Mouse (Mus musculus): ENCODE data around the gene Gnpat.
"Not testable (repeated sequence)": the region's sequence is repeated elsewhere in the genome, so short reads cannot be mapped to it uniquely, and the experiment has no call there.

Gnpat gene

GRCm38 (mm10) chr8:124842929-124843328, 19.9 kb upstream of the Gnpat start:
- not testable (repeated sequence) for DNase-seq (ENCODE audit: low spot score in 2 of 2)

DNA sequence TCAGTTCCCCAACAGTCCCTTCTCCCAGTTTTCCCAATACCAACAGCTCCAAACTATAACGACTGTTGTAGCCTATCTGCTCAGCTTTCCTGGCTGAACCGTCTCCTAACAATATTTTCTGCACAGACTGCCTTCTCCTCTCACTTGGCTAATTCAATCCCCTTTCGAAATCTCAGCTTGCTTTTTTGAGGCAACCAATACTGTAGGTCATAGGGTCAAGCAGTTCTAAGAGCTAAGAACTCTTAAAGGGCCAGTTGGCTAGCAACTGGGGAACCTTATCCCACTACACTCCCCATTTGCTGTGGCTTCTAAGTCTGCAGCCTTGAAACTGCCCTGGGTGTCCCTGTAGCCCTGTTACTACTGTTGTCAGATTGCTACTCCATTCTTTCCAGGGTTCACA, 17.7 kb upstream of the Gnpat start:
- no peak for DNase-seq (ENCODE audit: low spot score in 2 of 2)

GRCm38 (mm10) chr8:124845573-124845972, 17.3 kb upstream of the Gnpat start:
- DNase-seq (ENCODE audit: low spot score in 2 of 2), result no peak

DNA sequence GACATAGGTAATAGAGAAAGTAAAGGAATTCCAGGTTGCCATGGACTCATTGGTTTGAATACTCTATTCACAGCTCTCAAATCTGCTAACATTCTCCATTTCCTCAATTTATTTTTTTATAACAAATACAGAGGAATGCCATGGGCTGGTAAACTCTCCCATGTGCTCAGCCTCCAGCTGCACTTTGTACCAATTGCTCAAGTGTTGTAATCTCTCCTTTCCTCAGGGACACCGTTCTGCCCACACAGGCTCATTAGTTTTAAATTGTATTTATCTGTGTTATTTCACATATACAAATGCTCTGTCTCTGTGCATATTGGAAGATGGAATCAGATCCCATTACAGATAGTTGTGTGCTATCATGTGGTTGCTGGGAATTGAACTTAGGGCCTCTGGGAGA, 9.3 kb upstream of the Gnpat start:
- DNase-seq (ENCODE audit: low spot score in 2 of 2), result no peak

DNA sequence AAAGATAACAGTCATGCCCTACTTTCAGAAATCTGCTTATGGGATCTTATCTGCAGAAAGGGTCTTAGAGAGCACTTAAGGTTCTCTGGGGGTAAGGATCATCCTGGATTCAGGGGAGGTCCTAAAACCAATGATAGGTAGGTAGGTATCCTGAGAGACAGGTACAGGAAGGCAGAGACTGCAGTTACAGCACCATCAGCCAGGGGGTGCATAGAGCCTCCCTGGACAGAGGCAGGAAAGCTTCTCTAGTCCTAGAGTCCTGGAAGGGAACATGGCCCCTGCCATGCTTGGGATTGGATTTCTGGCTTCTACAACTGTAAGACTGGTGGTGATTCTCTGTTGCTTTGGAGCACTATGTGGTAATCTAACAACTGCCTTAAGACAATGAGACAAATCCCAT, 3.4 kb upstream of the Gnpat start:
- DNase-seq (ENCODE audit: low spot score in 2 of 2), result peak in 1 of 2 experiments; percentile 29

- DNase-seq (ENCODE audit: low spot score in 2 of 2), result no peak
Measured at GRCm38 (mm10) chr8:124860188-124860587, 2.6 kb upstream of the Gnpat start.

GRCm38 (mm10) chr8:124863163-124863677, 387 bp downstream of the Gnpat start:
- no peak for DNase-seq (ENCODE audit: low spot score in 2 of 2)

DNA sequence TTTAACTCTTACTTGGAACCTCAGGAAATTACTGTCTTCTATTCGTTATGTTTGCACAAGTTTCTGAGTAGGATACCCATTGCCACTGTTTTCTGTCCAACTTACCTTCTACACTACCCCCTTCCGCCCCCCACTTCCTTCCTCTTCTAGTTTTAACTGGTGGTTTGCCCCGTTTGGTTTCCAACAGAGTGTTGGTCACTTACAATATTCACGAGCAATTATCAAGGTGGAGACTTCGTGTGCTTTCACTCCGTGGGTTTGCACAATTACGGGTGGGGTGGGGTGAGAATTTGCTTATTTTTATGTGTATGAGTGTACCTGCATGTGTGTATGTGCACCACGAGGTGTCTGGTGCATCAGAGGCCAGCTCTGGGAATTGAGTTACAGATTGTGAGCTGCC, 896 bp downstream of the Gnpat start:
- no peak for DNase-seq (ENCODE audit: low spot score in 2 of 2)

- no peak for DNase-seq (ENCODE audit: low spot score in 2 of 2)
Measured at GRCm38 (mm10) chr8:124866669-124867068, 3.8 kb downstream of the Gnpat start.

DNA sequence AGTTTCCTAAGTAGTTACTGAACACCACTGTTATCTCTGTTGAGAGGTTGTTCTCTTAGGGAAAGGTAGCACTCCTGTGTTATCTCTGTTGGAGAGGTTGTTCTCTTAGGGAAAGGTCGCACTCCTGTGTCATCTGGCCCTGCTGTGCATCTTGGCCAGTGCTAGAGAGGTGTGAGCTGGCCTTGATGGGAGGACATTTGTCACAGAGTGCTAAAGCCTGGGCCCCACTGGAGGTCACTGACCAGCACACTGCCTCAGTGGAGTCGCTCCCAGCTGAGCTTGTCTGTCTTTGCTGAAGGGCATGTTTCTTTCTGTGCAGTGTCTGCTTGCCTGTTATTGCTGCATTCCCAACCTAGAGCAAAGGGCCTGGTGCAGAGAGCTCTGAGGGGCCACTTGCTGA, 4.3 kb downstream of the Gnpat start:
- no peak for DNase-seq (ENCODE audit: low spot score in 2 of 2)

GRCm38 (mm10) chr8:124869708-124870107, 6.9 kb downstream of the Gnpat start:
- DNase-seq (ENCODE audit: low spot score in 2 of 2), result no peak

DNA sequence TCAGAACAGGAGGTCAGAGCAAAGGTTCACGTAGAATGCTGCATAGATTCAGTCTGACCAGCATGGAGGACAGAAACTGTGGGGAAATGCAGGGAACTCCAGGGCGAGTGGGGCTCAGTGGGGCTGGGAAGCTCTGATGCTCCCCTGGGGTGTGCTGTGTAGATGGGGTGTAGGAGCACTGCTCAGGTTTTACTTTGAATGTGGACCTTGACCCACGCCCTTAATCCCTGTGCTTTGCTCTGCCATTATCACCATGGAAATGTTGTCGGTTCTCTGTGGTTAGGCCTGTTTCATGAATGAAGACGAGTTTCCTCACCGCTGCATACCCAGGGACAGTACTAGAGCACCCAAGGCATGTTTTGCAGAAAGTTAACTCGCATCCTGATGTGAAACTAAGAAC, 8.6 kb downstream of the Gnpat start:
- no peak for DNase-seq (ENCODE audit: low spot score in 2 of 2)

DNA sequence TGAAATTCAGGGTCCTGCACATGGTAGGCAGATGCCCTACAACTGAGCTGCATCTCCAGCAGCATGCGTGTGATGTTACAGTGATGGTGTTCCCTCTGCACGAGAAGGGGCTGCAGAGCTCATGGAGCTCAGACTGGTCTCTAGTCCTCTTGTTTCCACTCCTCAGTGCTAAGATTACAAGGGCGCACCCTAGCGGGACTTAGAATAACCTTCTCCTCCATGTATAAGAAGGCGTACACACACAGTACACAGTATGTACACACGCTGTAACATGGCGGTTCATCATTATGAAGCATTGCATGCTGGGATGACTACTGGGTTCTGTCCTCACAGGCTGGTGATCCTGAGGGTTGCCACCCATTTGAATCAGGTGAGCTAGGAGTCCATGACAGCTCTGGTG, 9.2 kb downstream of the Gnpat start:
- DNase-seq (ENCODE audit: low spot score in 2 of 2), result no peak

GRCm38 (mm10) chr8:124872690-124873089, 9.9 kb downstream of the Gnpat start:
- DNase-seq (ENCODE audit: low spot score in 2 of 2), result no peak

GRCm38 (mm10) chr8:124878141-124878540, 15.3 kb downstream of the Gnpat start:
- no peak for DNase-seq (ENCODE audit: low spot score in 2 of 2)

- no peak for DNase-seq (ENCODE audit: low spot score in 2 of 2)
Measured at GRCm38 (mm10) chr8:124878946-124879526, 16.2 kb downstream of the Gnpat start.

DNA sequence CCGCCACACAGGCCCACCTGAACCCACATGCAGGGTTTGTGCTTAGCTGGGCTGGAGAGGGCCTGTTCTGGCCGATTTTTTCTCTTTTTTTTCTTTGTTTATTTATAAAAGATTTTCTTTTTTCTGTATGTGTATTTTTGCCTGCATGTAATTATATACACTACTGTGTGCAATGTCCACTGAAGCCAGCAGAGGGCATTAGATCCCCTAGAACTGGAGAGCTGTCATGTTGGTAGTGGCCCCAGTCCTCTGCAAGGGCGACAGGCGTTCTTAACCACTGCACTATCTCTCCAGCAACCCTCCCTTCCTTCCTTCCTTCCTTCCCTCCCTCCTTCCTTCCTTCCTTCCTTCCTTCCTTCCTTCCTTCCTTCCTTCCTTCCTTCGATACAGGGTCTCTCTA, 25.6 kb downstream of the Gnpat start:
- no peak for DNase-seq (ENCODE audit: low spot score in 2 of 2)

- no peak for DNase-seq (ENCODE audit: low spot score in 2 of 2)
Measured at GRCm38 (mm10) chr8:124892596-124892995, 29.8 kb downstream of the Gnpat start.

GRCm38 (mm10) chr8:124896010-124896631, 33.3 kb downstream of the Gnpat start:
- DNase-seq (ENCODE audit: low spot score in 2 of 2), result peak in 1 of 2 experiments; percentile 65

DNA sequence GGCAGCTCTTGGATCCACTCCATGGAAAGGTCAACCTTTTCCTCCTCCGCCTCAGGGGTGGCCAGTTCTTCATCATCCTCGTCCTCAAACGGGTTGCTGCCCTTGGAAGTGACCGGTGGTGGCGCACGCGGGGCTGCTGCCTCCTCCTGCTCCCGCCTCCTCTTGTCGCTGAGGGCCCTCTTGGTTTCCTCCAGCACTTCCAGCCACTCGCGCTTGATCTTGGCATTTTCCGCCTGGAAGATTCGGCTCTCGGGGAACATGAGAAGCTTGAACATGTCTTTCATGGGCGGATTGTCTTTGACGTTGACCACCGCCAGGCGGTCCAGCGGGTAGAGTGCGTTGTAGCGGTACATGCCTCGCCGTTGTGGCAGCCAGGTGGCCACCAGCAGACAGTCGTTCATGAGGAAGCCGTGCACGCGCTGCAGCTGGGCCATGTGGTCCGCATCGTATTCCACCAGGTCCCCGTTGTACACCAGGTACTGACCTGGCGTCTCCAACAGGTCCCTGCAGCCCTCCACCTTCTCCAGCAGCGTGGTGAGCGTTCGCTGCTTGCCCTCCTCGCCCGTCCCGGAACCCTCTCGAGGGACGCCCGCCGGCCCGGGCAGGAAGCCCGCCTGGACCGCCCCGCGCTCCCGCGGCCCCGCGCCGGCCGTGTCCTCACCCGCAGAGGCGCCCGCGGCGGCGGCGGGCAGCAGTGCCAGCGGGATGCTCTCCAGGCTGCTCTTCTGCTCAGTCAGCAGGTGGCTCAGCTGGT, 34.0 kb downstream of the Gnpat start:
- DNase-seq (ENCODE audit: low spot score in 2 of 2), result peak; percentile 74 to 86

- peak; percentile 97 to 100 for DNase-seq (ENCODE audit: low spot score in 2 of 2)
Measured at GRCm38 (mm10) chr8:124897386-124898250, 34.8 kb downstream of the Gnpat start, which contains the start of the genes Exoc8 and Sprtn. TSS of gene Exoc8 (minus strand) at chr8:124897705. TSS of gene Sprtn (plus strand) at chr8:124897886.
